Mouse (Mus musculus) hematopoietic stem cell, adult 5-6 weeks (primary cell): ENCODE data around the gene Rfc4. TPM values are rescaled to one million over a fixed set of nuclear protein-coding genes. Genes with fewer than 3 reads are reported as not detected.
"Not testable (repeated sequence)": the region's sequence is repeated elsewhere in the genome, so short reads cannot be mapped to it uniquely, and the experiment has no call there.

Source experiments
- ATAC-seq, 2 experiments: fragments of 125-278 bp in 1 of 2; replicated peaks in 1 of 2; 2 replicates each; pipeline ENCODE4 v1.8.0; 2016 to 2017; ENCODE audit warnings: inconsistent platforms in 2 of 2, mild to moderate bottlenecking in 2 of 2, moderate number of reproducible peaks in 2 of 2, low read depth in 1 of 2, moderate TSS enrichment in 1 of 2; ENCODE audit not compliant: low FRiP score in 2 of 2, poor library complexity in 2 of 2, severe bottlenecking in 2 of 2, insufficient read depth in 1 of 2, low TSS enrichment in 1 of 2
- total RNA-seq: library from RNA; stranded (forward); fragments of 172-1452, 232-1000 nt; gene quantifications from 2 replicates; pipeline ENCODE4 v1.2.3, GENCODE M21; 2017

The Rfc4 gene
- total RNA-seq, 1 experiment from 2014 or later = 75.0 TPM

DNA sequence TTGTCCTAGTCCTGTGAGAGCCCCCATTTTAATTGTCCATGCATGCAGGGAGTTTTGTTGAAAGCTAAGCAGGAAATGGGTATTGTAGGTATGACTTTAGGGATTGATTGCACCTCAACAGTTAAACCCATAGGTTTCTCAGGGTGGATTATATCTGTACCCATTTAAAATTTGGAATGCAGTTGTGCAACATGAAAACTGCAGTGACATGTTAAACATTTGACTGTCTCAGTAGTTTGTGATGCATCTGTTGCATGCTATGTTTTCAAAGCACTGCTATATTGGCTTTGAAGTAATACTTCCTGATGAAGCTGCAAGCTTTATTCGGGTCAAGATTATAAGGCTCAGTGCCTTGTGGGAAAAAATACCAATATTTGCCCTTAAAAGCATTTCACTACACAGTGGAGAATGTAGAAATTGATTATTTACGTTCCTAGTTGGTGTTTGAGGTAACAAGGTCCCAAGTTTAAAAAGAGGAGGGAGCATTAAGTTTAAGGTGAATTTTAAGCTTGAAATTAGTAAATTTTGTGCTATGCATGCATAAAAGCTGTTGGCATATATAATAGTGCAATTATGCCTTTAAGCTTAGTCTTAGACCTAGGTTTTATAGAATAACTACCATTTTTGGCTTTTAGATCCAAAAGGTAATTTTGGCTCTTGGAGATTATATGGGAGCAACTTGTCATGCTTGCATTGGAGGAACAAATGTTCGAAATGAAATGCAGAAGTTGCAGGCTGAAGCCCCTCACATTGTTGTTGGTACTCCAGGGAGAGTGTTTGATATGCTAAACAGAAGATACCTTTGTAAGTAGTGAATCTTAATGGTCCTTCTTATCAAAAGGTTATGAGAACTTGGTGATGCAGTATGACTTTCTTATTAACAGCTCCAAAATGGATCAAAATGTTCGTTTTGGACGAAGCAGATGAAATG, 17.9 kb downstream of the Rfc4 start:
- ATAC-seq = no peak

DNA sequence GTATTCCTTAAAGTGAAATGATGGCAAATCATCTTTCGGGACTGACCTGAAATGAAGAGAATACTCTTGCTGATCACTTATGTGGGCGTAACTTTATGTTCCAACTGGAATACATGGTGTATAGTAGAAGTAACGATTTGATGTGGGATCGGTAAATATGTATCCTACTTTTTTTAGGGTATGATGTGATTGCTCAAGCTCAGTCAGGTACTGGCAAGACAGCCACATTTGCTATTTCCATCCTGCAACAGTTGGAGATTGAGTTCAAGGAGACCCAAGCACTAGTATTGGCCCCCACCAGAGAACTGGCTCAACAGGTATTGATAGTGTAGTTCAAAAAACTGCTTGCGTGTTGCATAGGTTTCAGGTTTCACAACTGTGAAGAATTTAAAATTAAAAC, 18.6 kb downstream of the Rfc4 start:
- no peak for ATAC-seq

DNA sequence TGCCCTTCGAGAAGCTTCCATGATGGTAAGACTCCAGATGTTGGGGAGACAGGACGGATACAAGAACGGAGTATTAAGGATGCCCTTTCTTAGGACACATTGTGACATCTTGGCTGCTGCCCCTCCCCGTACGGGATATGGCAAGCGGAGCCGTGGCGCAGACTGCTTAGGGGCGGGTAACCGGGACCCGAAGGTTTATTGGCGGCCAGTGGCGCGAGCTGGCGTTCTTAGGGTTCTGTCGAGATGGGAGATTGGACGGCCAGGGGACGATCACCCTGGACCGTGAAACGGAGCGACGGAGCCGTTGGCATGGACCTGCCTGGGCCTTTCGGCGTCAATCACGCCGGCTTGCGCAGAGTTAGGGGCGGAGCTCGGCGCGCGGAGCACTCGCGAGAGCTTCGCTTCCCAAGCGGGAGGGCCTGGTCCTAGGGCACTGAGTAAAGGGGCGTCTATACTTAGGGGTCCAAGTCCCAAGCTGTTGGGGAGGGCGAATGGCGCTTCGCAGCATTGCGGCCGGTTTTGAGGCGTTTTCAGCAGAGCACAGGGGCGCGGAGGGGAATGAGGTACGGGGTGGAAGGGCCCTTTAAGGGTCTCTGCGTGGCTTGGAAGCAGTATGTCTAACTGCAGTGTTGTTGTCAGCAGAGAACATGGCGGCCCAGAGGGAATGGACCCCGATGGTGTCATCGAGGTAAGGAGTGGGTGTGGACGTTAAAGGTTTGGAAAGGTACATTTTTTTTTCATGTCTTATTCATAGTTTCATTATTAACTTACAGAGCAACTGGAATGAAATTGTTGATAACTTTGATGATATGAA, 19.4 kb downstream of the Rfc4 start:
- ATAC-seq = peak; percentile 67 to 73

DNA sequence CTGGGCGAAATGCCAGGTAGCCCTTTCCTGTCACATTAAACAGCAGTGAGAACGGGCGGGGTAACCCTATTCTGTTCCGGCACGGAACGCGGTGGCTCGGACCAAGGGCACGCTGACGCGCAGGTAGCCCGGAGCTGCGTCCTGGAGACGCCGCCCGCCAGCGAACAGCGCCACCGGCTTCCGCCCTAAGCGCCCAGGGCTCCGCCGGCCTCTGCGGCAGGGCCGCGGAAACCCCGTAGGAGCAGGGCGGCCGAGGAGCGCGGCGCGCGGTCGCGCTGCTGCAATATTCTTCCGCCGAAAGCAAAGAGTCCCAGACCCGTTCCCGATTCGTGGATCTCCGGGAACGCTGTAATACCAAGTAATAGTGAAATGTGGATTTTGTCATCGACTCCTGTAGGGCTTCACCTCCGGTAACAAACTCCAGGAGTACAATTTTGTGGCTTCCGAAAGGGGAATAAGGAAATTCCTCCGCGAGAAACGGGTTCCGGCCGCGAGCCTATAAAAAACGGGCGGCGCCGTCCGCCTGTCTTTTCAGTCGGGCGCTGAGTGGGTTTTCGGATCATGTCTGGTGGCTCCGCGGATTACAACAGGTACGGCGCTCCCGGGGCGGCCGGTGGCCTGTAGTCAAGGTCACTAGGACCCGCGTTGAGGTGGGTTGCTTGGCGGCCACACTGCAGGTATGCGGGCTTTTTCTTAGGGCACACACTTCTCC, 20.1 kb downstream of the Rfc4 start, which contains the start of gene Eif4a2:
TSS of gene Eif4a2 (plus strand) at position 214 of the 712 bp plus-strand sequence.
- ATAC-seq = peak; percentile 66 to 70

DNA sequence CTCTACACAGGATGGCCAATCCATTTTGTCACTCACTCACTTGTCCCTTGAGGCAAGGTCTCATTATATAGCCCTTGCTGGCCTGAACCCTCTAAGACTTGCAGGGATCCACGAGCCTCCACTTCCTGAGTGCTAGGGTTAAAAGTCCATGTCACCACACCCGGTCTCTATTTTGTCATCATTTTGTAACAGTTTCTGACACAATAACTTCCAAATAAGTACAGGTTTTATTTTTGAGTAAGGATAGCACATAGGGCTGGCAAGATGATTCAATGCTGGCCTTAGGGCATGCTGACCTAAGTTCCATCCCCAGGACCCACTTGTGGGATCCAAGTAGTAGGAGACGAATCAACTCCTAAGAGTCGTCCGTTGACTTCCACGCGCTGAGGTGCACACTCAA, 21.4 kb downstream of the Rfc4 start:
- no peak for ATAC-seq

DNA sequence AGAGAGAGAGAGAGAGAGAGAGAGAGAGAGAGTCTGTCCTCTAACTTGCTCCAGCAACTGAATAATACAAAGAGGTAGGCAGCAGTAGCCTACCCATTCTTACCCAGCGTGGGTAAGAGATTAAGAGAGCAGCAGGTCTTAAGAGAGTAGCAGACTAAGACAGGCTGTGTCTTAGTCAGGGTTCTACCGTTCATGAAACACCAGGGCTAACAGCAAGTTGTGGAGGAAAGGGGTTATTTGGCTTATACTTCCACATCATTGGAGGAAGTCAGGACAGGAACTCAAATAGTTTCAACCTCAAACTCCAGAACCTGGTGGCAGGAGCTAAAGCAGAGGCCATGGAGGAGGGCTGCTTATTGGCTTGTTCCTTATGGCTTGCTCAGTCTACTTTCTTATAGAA, 23.7 kb downstream of the Rfc4 start:
- ATAC-seq = no peak

DNA sequence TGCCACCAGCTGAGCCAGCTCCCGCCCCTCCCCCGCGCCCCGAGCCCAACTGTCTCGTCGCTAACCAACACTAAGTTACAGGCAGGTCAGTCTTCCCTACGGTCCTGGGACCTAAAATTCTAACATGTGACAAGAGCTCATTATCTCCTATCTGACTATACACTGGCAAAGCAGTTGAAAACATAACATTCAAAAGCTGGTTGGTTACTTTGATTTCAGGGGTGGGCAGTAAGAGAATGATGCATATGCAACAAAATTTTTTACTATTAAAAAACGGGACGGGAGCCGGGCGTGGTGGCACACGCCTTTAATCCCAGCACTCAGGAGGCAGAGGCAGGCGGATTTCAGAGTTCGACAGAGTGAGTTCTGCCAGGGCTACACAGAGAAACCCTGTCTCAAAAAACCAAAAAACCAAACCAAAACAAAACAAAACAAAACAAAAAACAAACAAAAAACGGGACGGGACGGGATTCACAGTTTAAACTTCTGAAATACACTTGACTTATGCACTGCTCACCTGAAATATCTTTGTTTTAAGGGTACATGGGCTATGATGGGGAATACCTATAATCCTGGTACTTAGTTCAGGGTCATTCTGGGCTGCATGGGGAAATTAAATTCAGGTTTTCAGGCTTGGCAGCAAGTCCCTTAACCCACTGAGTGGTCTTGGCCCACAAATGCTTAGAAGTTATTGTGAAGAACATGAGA, 24.3 kb downstream of the Rfc4 start:
- ATAC-seq = no peak

DNA sequence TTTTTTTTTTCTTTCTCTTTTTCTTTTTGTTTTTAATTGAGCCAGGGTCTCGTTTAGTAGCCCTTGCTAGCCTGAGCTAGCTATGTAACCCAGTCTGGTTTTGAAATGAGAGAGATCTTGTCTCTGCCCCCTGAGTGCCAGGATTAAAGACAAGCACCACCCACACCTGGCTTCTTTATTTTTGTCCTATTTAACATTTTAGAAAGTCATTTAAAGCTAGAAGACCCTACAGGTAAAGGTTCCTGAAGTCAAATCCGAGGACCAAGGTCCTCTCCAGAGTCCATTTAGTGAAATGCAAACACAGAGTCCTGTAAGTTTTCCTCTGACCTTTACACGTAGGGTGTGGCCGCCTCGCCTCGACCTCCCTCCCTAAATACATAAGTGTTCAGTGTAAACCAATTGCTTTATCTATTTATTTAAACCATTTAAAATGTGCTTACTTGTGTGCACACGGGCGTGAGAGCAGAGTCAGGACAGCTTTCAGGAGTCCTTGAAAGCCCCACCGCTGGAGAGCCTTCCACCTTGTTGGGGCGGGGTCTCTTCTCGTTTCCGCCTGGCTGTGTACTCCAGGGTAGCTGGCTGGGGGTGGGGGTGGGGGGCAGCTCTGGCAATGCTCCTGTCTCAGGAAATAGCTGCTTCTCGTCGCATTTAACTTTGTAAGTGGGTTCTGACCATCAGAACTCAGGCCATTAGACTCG, 25.0 kb downstream of the Rfc4 start:
- ATAC-seq = no peak

DNA sequence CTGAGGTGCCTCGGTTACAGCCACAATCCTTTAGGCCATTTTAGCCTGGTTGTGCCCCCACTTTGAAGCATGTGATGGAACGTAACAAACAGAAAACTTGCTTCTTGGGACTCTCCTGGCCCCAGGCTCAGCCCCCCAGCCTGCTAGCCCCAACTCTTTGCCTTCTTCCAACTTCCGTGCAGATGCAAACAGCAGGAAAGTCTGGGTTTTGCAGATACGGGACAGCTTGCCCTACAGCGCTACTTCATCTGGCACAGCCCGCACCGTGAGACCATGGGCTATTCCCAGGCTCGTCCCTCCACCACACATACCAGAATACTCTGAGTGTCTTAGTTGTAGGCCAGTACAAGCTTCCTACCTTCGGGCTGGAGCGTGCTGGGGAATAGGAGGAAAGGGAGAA, 26.9 kb downstream of the Rfc4 start:
- peak; percentile 50 to 52 for ATAC-seq

DNA sequence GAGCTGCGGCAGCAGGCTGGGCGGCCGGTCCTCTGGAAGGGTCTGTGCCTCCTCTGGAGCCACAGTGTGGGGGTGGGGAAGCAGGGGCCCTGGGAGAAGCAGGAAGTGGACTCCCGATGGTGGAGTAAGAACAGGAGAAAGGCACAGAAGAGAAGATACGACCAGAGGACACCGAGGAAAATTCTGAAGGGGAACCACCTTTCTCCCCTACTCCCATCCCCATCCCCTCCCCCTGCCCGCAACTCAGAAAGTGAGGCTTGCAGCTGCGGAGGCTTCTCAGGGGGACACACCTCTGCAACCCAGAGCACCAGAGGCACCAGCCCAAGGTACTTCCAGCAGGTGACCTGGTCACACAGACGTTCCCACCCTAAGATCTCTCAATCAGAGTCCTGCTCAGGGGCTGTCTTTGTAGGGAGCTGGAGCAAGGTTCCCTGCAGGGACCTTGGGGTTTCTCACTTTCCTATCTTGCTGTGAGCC, 27.4 kb downstream of the Rfc4 start:
- no peak for ATAC-seq

DNA sequence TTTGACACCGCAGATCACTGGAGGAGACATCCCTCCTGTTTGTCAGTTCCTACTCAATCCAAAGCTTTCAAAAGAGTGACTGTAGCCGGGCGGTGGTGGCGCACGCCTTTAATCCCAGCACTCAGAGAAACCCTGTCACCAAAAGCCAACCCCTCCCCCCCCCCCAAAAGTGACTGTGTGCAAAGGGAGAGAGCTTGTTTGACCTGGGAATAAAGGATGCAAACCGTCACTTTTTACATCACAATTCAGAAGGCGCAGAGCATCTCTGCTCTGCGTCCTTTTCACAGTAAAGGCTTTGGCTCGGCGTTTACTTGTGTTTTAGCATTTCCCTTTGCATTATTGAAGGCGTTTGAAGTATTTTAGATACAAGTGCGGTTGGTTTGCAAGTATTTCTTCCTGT, 27.9 kb downstream of the Rfc4 start:
- no peak for ATAC-seq

DNA sequence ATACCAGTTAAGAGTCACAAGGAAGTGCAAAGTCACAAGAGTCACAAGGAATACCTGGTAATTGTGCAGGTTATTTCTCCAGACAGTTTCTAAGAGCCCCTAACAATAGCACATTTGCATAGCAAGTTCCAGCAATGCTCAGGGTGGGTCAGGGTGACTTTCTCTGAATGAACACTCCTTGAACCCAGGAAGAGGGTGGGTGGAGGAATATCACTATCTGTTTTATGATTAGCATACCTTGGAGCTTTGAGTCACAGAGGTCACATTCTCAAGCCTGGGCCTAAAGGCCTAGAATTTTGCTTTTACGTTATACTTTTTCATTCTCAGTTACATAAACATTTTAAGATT, 29.5 kb downstream of the Rfc4 start:
- ATAC-seq = not testable (repeated sequence)

DNA sequence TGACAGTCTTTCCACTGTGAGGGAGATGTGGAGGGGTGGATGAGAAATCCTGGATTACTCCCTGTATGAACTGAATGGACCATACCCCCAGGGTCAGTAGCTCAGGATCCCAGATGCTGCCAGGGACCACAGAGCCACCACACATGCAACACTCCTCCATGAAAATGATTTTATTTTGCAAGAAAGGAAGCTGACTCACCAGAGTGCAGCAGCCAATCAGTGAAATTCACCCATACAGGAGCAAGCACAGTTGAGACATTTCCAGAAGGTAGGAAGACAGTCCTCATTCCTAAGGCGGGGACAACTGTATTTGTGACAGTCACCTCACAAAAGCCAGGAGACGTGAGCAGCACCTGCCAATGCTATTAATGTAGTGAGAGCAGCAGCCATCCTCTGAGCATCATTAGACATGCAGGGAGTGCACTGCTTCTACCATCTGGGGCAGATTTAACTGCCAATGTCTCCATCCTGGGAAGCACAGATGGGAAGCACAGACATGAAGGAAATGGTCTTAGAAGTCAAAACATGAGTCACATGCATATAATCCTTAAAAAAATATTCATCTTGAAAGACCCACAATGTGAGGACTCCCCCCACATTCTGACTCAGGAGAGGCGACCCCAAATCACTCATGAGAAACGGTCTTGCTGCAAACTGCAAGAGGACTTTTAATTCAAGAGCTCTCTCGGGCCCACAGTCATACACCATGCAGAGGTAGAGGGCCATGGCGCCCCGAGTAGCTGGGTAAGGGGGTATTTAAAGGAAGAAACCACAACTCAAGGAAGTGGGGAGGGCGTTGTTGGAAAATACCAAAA, 30.0 kb downstream of the Rfc4 start:
- not testable (repeated sequence) for ATAC-seq

DNA sequence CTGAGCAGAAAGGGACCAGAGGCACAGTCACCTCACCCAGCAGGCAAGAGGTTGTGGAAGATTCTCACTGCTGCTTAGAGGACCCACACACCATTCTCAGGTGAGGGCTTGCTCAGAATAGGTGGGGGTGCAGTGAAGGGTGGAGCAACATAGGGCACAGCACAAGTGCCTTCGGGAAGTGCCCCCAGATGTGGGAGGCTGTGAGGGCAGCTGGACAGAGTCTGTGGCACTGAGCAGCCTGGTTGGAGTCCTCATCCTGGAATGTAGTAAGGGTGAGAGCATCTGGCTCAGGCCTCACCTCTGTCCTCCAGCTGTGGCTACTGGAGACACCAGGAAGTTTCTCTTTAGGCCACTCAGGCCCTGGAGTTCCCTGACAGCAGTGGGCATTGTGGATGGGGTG, 30.7 kb downstream of the Rfc4 start:
- ATAC-seq = not testable (repeated sequence)

DNA sequence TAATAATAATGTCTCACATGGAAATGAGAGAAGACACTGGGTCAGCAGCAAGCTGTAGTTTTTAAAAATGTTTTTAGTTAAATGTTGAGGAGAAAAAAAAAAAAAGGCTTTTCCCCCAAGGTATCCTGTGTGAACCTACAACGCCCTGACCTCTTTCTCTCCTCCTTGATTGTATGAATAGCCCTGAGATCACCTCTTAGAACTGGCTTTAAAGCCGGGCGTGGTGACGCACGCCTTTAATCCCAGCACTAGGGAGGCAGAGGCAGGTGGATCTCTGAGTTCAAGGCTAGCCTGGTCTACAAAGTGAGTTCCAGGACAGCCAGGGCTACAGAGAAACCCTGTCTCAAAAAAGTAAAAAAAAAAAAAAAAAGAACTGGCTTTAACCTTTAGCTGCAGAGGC, 32.0 kb downstream of the Rfc4 start:
- ATAC-seq = not testable (repeated sequence)

DNA sequence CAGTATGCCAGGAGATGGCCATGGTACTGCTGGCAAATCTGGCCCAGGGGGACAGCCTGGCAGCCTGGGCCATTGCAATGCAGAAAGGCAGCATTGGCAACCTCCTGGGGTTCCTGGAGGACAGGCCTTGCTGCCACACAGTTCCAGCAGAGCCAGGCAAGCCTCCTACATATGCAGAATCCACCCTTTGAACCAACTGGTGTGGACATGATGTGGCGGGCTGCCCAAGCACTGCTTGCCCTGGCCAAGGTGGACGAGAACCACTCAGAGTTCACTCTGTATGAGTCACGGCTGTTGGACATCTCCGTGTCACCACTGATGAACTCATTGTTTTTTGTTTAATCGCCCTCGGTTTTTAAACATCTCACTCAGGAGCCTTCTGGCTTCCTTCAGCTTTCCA, 33.4 kb downstream of the Rfc4 start:
- ATAC-seq = no peak
